Mouse (Mus musculus) liver, adult 2 months (tissue): ENCODE results near the gene Rgma.

ENCODE experiments used
- CTCF ChIP-seq: fragments of 200-500 bp; IDR thresholded peaks from 2 replicates; pipeline ENCODE4 v1.5.1; 2011; ENCODE audit warnings: low read depth, low read length, control low read depth
- POLR2A ChIP-seq: fragments of 200-500 bp; IDR thresholded peaks from 2 replicates; pipeline ENCODE4 v1.6.1; 2011; ENCODE audit warnings: low read length, control low read depth; ENCODE audit not compliant: insufficient read depth; ENCODE audit errors: extremely low read depth

DNA sequence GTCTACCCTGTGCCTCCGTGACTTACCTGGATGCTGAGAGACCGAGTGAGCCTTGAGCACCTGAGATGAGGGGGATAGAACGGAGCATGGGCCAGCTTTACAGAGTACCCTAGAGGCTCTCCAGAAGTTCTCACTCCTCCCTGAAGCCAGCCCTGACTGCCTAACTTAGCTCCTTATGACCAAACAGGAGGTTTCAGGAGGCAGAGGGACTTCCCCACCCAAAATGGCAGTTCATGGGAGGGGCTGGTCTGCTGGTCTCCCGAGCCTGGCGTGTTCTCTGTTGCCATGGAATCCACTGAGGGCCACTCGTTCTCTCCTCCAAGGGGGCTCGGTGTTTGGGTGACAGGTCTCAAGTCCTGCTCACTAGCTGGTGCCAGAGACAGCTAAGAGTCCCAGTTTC, 36.2 kb downstream of the Rgma start:
- TF ChIP-seq CTCF = no peak
- TF ChIP-seq POLR2A = no peak
